Mouse (Mus musculus): Measurements from ENCODE around the gene Erc2.

- no peak for TF ChIP-seq CTCF (IDR thresholded peaks at IDR 0.05; ENCODE audit: low read depth, low read length)
- TF ChIP-seq POLR2A (IDR thresholded peaks at IDR 0.05; ENCODE audit: extremely low read depth, insufficient read depth, low read length): no peak
Measured at GRCm38 (mm10) chr14:28010536-28011280, 388.5 kb downstream of the Erc2 start.
